Mouse (Mus musculus): ENCODE results near the gene Fpgt.

DNA sequence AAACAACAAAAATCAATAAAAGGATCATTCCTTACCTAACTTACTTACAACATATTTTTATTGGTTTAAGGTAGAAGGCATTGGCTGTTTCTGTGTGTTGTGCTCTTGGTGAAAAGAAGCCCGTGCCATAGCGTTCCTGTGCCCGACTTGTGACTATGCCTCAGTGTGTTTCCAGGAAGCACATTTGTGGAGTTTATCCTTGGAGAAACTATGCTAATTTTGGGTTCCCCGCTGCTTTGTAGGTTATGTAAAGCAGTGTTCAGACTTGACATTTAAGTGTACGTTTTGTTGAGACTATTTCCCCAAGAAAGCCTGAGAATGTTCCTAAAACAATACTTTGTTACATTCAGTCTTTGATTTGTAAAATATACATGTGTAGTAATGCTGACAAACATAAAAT, 44.5 kb upstream of the Fpgt start:
- TF ChIP-seq CTCF (IDR thresholded peaks at IDR 0.05; ENCODE audit: control insufficient read depth, insufficient read depth, insufficient read length), result no peak
- no peak for TF ChIP-seq MYOD1 (IDR thresholded peaks at IDR 0.05; ENCODE audit: control insufficient read depth, insufficient read length, low read depth)
- TF ChIP-seq FOSL1 (IDR thresholded peaks at IDR 0.05; ENCODE audit: insufficient read depth, low read length, poor library complexity, severe bottlenecking), result no peak
- TF ChIP-seq MAX (IDR thresholded peaks at IDR 0.05), result no peak
- TF ChIP-seq CEBPB (IDR thresholded peaks at IDR 0.05; ENCODE audit: low read depth), result no peak

Measured in C2C12 (cell line).